Mouse (Mus musculus): Measurements from ENCODE around the gene Kif3c. TPM values are rescaled to one million over a fixed set of nuclear protein-coding genes. Genes with fewer than 3 reads are reported as not detected.

Gene Kif3c
- polyA plus RNA-seq, 1 experiment: 2.1 TPM

DNA sequence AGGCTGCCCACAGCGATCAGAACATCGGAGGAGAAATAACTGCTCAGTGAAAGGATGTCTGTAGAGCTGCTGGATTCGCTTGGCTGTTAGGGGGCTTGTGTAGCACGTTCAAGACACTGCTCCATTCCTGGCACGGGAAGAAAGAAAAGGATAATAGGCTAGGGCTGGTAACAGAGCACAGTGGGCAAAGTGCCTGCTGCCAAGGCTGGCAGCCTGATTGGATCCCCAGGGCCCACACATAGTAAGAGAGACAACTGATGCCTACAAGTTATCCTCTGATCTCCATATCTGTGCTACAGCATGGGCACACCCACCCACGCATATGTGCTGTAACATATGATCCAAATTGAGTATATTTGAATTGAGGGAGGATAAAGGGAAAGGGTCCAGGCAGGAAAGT lies 41.7 kb downstream of the Kif3c start:
- 92% methylated on average over 6 of the region's 6 CpGs for WGBS
- no peak for DNase-seq (ENCODE audit: low read depth, low spot score)

- whole genome bisulfite sequencing: 83% methylated on average over 4 of the region's 4 CpGs
- DNase-seq (ENCODE audit: low read depth, low spot score): no peak
Observed at GRCm38 (mm10) chr12:3414956-3415355, 50.0 kb downstream of the Kif3c start.

GRCm38 (mm10) chr12:3418761-3419160 lies 53.8 kb downstream of the Kif3c start:
- WGBS: 73% methylated on average over 3 of the region's 3 CpGs
- no peak for DNase-seq (ENCODE audit: low read depth, low spot score)

- DNase-seq (ENCODE audit: low read depth, low spot score): no peak
- WGBS: 83% methylated on average over 2 of the region's 2 CpGs
Observed at GRCm38 (mm10) chr12:3420519-3420918, 55.6 kb downstream of the Kif3c start.

DNA sequence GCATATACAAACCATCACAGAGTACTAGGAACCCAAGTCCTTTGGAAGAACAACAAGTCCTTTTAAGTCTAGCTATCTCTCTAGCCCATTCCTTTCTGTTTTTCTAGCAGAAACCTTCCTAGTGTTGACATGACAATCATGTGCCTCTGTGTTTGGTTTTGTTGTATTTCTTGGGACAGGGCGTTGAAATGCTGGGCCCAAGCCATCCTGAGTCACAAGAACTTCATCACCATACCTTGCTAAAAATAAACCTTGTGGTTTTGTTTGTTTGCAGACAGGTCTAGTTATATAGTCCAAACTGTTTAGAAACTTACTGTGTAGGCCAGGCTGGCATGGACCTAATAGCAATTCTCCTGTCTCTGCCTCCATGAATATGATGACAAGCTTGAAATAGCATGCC lies 57.9 kb downstream of the Kif3c start:
- WGBS: 82% methylated on average over 1 of the region's 1 CpGs
- no peak for DNase-seq (ENCODE audit: low read depth, low spot score)

- DNase-seq (ENCODE audit: low read depth, low spot score): no peak
- WGBS: 44% methylated on average over 2 of the region's 2 CpGs
Observed at GRCm38 (mm10) chr12:3424179-3424578, 59.2 kb downstream of the Kif3c start.

DNA sequence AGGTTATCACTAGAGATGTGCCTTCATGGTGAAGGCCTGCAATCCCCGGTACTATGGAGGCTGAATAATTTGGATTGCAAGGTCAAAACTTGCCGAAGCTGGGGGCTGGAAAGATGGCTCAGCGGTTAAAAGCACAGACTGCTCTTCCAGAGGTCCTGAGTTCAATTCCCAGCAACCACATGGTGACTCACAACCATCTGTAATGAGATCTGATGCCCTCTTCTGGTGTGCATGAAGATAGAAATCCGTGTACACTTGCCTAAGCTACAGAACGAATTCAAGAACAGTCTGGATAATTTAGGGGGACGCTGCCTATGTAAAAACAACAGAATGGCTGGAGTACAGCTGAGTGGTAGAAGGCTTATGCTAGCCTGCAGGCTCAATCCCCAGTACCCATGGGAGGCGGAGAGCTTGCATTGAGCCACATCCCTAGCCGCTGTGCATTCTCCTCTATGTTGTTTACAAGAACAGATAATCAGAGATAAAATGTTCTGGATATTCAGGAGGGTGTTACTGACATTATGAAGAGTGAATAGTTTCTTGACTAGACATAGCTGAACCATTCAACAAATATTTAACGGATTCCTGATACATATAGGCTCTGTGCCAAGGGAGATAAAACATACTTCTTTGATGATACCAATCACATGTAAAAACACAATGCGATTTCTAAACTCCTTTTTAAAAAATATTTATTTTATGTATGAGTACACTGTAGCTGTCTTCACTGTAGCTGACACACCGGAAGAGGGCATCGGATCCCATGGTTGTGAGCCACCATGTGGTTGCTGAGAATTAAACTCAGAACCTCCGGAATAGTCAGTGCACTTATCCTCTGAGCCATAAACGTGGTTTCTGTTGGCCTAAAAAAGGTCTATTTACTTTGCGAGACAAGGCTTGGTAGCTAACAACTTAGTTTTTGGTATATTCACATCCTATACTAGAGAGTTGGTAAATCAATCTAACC lies 60.7 kb downstream of the Kif3c start:
- WGBS: 36% methylated on average over 15 of the region's 15 CpGs
- DNase-seq (ENCODE audit: low read depth, low spot score): no peak

DNA sequence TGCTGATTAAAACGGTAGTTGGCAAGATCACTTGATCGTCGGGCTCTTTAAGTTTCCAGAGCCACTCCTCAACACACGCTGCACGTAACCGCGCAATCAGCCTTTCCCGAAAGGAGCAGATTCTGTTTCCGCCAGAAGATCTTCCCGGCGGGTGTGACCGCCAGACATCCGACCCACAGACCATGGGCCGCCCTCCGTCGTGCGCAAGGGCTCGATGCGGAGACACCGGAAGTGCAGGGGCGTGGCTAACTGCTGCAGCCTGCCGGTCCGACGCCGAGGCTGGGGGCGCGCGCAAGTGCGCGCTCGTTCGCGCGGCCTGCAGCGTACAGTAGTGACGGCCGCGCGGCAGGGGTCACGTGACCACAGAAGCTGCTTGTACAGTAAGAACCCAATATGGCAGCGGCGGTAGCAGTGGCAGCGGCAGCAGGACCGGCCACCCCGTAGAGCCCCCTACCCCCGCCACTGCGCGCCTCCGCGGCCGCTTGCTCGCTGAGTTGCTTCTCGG lies 61.6 kb downstream of the Kif3c start, which contains the start of gene Asxl2:
TSS of gene Asxl2 (plus strand) at position 328 of the 505 bp plus-strand sequence.
- under 1% methylated on average over 53 of the region's 53 CpGs for WGBS
- DNase-seq (ENCODE audit: low read depth, low spot score): peak; percentile 93

GRCm38 (mm10) chr12:3427067-3427889 lies 62.3 kb downstream of the Kif3c start:
- no peak for DNase-seq (ENCODE audit: low read depth, low spot score)
- WGBS: under 1% methylated on average over 65 of the region's 65 CpGs

DNA sequence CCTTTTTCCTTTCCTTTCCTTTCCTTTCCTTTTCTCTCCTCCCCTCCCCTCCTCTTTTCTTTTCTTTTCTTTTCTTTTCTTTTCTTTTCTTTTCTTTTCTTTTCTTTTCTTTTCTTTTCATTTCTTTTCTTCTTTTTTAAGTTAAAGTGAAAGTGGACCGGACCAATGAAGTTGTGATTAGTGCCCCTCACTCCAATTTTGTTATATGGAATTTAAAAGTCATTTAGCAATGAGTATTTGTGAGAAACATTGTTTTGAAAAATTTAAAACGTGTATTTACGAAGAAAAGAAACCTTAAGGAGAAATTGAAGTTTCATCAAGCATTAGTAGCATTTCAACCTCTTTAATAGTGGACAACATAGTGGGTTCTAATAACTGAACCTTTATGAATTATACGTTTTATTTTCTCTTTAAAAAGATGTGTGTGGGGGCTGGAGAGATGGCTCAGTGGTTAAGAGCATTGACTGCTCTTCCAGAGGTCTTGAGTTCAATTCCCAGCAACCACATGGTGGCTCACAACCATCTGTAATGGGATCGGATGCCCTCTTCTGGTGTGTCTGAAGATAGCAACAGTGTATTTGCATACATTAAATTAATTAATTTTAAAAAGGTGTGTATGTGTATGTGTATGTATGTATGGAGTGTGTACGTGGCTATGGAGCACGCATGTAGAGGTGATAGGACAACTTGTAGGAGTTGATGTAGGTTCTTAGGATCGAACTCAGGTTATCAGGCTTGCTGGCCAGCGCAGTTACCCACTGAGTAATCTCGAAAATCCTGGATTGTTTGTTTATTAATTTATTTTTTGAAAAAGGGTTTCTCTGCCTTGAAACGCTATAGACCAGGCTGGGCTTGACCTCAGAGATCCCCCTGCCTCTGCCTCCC lies 63.2 kb downstream of the Kif3c start:
- DNase-seq (ENCODE audit: low read depth, low spot score): no peak
- 59% methylated on average over 11 of the region's 11 CpGs for WGBS

DNA sequence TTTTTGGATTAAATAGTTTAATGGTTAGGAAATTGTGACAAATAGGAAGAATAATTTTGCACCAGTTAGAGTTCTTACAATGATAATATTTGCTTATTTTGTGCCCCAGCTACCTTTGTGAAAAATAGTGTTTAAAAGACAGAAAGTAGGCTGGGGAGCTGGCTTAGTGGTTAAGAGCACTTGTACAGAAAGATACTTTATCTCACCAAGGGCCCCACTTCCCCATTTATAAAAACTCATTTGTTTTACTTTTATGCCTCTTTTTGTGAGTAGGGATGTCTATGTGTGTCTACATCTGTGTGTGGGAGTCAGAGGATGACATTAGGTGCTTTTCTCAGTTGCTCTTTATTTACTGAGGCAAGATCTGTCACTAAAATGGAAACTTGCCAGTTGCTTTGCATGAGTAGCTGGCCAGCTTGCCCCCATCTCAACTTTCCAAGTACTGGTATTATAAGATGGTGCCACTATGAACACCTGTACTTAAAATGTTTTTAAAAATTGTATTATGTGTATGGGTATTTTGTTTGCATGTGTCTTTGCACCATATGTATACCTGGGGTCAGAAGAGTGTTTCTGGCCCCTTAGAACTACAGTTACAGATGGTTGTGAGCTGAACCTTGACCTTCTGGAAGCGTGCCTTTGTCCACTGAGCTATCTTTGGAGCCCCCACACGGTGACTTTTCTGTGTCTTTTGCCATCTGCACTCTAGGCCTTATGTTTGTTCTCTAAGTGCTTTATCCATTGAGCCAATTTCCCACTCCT lies 64.9 kb downstream of the Kif3c start:
- no peak for DNase-seq (ENCODE audit: low read depth, low spot score)
- WGBS: 32% methylated on average over 2 of the region's 2 CpGs

GRCm38 (mm10) chr12:3430443-3430753 lies 65.5 kb downstream of the Kif3c start:
- DNase-seq (ENCODE audit: low read depth, low spot score): no peak

- DNase-seq (ENCODE audit: low read depth, low spot score): no peak
Observed at GRCm38 (mm10) chr12:3430985-3431384, 66.1 kb downstream of the Kif3c start.

DNA sequence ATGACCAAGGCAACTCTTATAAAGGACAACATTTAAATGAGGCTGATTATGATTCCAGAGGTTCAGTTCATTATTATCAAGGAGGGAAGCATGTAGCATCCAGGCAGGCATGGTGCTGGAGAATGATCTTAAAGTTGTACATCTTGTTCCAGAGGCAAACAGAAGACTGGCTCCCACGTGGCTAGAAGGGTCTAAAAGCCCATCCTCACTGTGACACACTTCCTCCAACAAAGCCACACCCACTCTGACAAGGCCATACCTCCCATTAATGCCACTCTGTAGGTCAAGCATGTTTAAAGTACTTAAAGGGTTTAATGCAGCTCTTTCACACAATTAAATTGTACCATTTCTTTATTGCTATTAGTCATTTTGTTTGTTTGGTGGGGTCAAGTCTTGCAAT lies 68.8 kb downstream of the Kif3c start:
- 21% methylated on average over 1 of the region's 1 CpGs for WGBS
- no peak for DNase-seq (ENCODE audit: low read depth, low spot score)

GRCm38 (mm10) chr12:3436446-3436845 lies 71.5 kb downstream of the Kif3c start:
- DNase-seq (ENCODE audit: low read depth, low spot score): no peak
- WGBS: 68% methylated on average over 5 of the region's 5 CpGs

DNA sequence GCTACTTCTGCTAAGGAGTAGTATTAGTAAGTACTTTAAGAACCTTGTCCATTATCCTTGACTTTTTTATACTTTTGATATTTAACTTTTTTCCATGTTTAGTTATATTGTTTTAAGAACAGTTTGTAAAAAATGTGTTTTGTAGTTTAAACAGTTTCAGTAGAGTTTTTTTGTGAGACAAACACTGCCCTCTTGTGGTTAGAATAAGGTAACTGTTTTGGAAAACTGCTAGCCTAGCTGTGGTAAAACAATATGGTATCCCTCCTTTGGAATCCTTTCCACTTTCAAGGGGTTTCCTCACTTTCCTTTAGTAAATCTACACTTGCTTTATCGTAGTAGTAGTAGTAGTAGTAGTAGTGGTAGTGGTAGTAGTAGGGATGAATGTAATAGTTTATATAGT lies 72.9 kb downstream of the Kif3c start:
- 93% methylated on average over 1 of the region's 1 CpGs for WGBS
- no peak for DNase-seq (ENCODE audit: low read depth, low spot score)

GRCm38 (mm10) chr12:3440916-3441315 lies 76.0 kb downstream of the Kif3c start:
- DNase-seq (ENCODE audit: low read depth, low spot score): no peak
- WGBS: 54% methylated on average over 2 of the region's 2 CpGs

DNA sequence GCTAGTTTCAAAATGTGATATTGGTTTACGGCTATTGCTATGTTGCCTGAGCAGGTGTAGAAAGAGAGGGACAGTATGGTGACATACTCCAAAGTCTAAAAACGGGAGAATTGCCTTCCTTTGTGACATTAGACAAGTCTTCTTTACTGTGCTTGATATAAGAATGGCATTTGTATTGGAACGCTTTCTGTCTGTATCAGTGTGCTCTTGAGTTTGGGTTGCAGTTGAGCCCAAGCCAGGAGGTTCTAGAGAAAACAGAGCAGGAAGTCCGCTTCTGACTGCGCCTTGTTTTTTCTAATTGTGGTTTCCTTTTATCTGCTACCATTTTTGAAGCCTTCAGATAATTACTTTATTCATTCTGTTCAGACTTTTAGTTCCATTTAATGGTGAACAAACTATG lies 76.4 kb downstream of the Kif3c start:
- DNase-seq (ENCODE audit: low read depth, low spot score): no peak
- 64% methylated on average over 5 of the region's 5 CpGs for WGBS

GRCm38 (mm10) chr12:3453554-3453953 lies 88.6 kb downstream of the Kif3c start:
- 82% methylated on average over 3 of the region's 3 CpGs for WGBS
- no peak for DNase-seq (ENCODE audit: low read depth, low spot score)
